Mouse (Mus musculus) forebrain, embryonic 16.5 days (tissue): ENCODE measurements at regions not wholly inside any gene's neighbourhood (a gene's known extent, or its start where the extent isn't known, plus 50 kb on each side); places are given as distances from the start of the nearest gene placed in this dataset.
A peak's percentile ranks its signal among the peaks of the same experiment; 100 is the strongest.

Experiments used
- ATAC-seq: fragments of 200-750 bp; cut with Nextera tagmentation; 2 replicates; pipeline ENCODE4 v1.8.0; 2017; ENCODE audit warnings: mild to moderate bottlenecking, moderate library complexity
- H3K27ac ChIP-seq: fragments of 300-500 bp; sonication (generic); 2 replicates; pipeline ENCODE4 v1.5.1; 2014; ENCODE audit warnings: low read length, control low read depth
- H3K27me3 ChIP-seq: fragments of 300-500 bp; sonication (generic); replicated peaks from 2 replicates; pipeline ENCODE4 v1.6.1; 2014; ENCODE audit warnings: low read length; ENCODE audit not compliant: control insufficient read depth, insufficient read depth
- H3K36me3 ChIP-seq: fragments of 300-500 bp; sonication (generic); 2 replicates; pipeline ENCODE4 v1.6.1; 2014; ENCODE audit not compliant: control insufficient read depth, insufficient read depth
- H3K4me1 ChIP-seq: fragments of 300-500 bp; sonication (generic); replicated peaks from 2 replicates; pipeline ENCODE4 v1.6.1; 2014; ENCODE audit warnings: low read length; ENCODE audit not compliant: control insufficient read depth, insufficient read depth
- H3K4me2 ChIP-seq: fragments of 300-500 bp; sonication (generic); 2 replicates; pipeline ENCODE4 v1.6.1; 2014; ENCODE audit warnings: mild to moderate bottlenecking, low read length, control low read depth
- H3K4me3 ChIP-seq: fragments of 300-500 bp; sonication (generic); replicated peaks from 2 replicates; pipeline ENCODE4 v1.5.1; 2014; ENCODE audit warnings: mild to moderate bottlenecking, low read length, control low read depth
- H3K9ac ChIP-seq: fragments of 300-500 bp; sonication (generic); replicated peaks from 2 replicates; pipeline ENCODE4 v1.6.1; 2014; ENCODE audit warnings: low read depth, low read length, control low read depth
- H3K9me3 ChIP-seq: fragments of 300-500 bp; sonication (generic); 2 replicates; pipeline ENCODE4 v1.6.1; 2016; ENCODE audit warnings: low read length; ENCODE audit not compliant: control insufficient read depth
- WGBS: fragments of 180-500 bp; shearing (Covaris S2); extraction: QIAGEN DNeasy Blood & Tissue Kit; methylation state at CpG from one replicate; pipeline ENCODE4 v1.1.7; 2014; 5-methylcytosine and 5-hydroxymethylcytosine counted together

- no peak for ATAC-seq
- WGBS = 72% methylated on average over 5 of the region's 5 CpGs
- Histone ChIP-seq H3K9me3 (no peaks in the 10 kb centered on the region), H3K9ac (no peak overlapping the region), H3K4me3 (no peak overlapping the region), H3K27me3 (no peaks in the 10 kb centered on the region), H3K4me1 (peaks cover 10% of the 10 kb centered on the region), H3K36me3 (no peaks in the 10 kb centered on the region), H3K4me2 (no peak overlapping the region), H3K27ac (no peak overlapping the region)
Observed at GRCm38 (mm10) chr16:30818541-30819120, 219.1 kb downstream of the Fam43a start.

- no peak overlapping the region for H3K9ac ChIP-seq
- H3K4me3 ChIP-seq = no peak overlapping the region
- H3K27ac ChIP-seq = no peak overlapping the region
- no peak overlapping the region for H3K4me2 ChIP-seq
- WGBS = 85% methylated on average over 4 of the region's 4 CpGs
- H3K36me3 ChIP-seq = no peaks in the 10 kb centered on the region
- ATAC-seq = no peak
- no peaks in the 10 kb centered on the region for H3K27me3 ChIP-seq
- no peaks in the 10 kb centered on the region for H3K9me3 ChIP-seq
- H3K4me1 ChIP-seq = peaks cover 10% of the 10 kb centered on the region
Observed at GRCm38 (mm10) chr16:30819342-30819741, 219.8 kb downstream of the Fam43a start.

- WGBS = 94% methylated on average over 3 of the region's 3 CpGs
- Histone ChIP-seq H3K9me3 (no peaks in the 10 kb centered on the region), H3K9ac (no peak overlapping the region)
Observed at GRCm38 (mm10) chr16:30820234-30820633, 220.7 kb downstream of the Fam43a start.

GRCm38 (mm10) chr16:30820761-30821160, 221.2 kb downstream of the Fam43a start:
- Histone ChIP-seq H3K9ac (no peak overlapping the region), H3K27me3 (no peaks in the 10 kb centered on the region), H3K4me3 (no peak overlapping the region), H3K9me3 (no peaks in the 10 kb centered on the region), H3K36me3 (no peaks in the 10 kb centered on the region), H3K4me1 (peaks cover 10% of the 10 kb centered on the region), H3K27ac (no peak overlapping the region), H3K4me2 (no peak overlapping the region)
- ATAC-seq = no peak
- 79% methylated on average over 4 of the region's 4 CpGs for WGBS

More at GRCm38 (mm10) chr16:30820234-30820633, 220.7 kb downstream of the Fam43a start:
- Histone ChIP-seq H3K4me1 (peaks cover 10% of the 10 kb centered on the region), H3K4me2 (no peak overlapping the region), H3K4me3 (no peak overlapping the region), H3K27ac (no peak overlapping the region), H3K36me3 (no peaks in the 10 kb centered on the region), H3K27me3 (no peaks in the 10 kb centered on the region)
- no peak for ATAC-seq

GRCm38 (mm10) chr16:30821191-30821910, 221.8 kb downstream of the Fam43a start:
- H3K36me3 ChIP-seq = no peaks in the 10 kb centered on the region
- no peak overlapping the region for H3K27ac ChIP-seq
- 12% methylated on average over 17 of the region's 17 CpGs for WGBS
- H3K9ac ChIP-seq = 0 out of 2 replicates have a peak overlapping the region, but pooled peaks have one; percentile 5
- no peaks in the 10 kb centered on the region for H3K27me3 ChIP-seq
- H3K4me1 ChIP-seq = peaks cover 12% of the 10 kb centered on the region
- H3K4me3 ChIP-seq = no peak overlapping the region
- H3K9me3 ChIP-seq = no peaks in the 10 kb centered on the region
- peak; percentile 67 for ATAC-seq
- H3K4me2 ChIP-seq = peak overlapping the region; percentile 33

GRCm38 (mm10) chr16:30821911-30822578, 222.5 kb downstream of the Fam43a start:
- H3K4me3 ChIP-seq = no peak overlapping the region
- no peaks in the 10 kb centered on the region for H3K9me3 ChIP-seq
- 79% methylated on average over 13 of the region's 13 CpGs for WGBS
- no peak overlapping the region for H3K27ac ChIP-seq
- H3K27me3 ChIP-seq = no peaks in the 10 kb centered on the region
- peaks cover 15% of the 10 kb centered on the region for H3K4me1 ChIP-seq
- H3K9ac ChIP-seq = no peak overlapping the region
- ATAC-seq = no peak
- no peak overlapping the region for H3K4me2 ChIP-seq
- H3K36me3 ChIP-seq = no peaks in the 10 kb centered on the region

GRCm38 (mm10) chr16:30826128-30826527, 226.6 kb downstream of the Fam43a start:
- H3K9me3 ChIP-seq = no peaks in the 10 kb centered on the region
- peak overlapping the region; percentile 73 for H3K27ac ChIP-seq
- H3K27me3 ChIP-seq = 0 out of 2 replicates have a peak, but pooled peaks cover 2% of the 10 kb centered on the region
- peaks cover 14% of the 10 kb centered on the region for H3K4me1 ChIP-seq
- no peak overlapping the region for H3K9ac ChIP-seq
- no peak overlapping the region for H3K4me3 ChIP-seq
- no peak overlapping the region for H3K4me2 ChIP-seq
- ATAC-seq = peak; percentile 75
- no peaks in the 10 kb centered on the region for H3K36me3 ChIP-seq
- 44% methylated on average over 3 of the region's 3 CpGs for WGBS

- 0 out of 2 replicates have a peak, but pooled peaks cover 2% of the 10 kb centered on the region for H3K27me3 ChIP-seq
- H3K27ac ChIP-seq = no peak overlapping the region
- no peak overlapping the region for H3K4me3 ChIP-seq
- ATAC-seq = no peak
- no peak overlapping the region for H3K4me2 ChIP-seq
- H3K4me1 ChIP-seq = peaks cover 5% of the 10 kb centered on the region
- peaks cover 4% of the 10 kb centered on the region for H3K9me3 ChIP-seq
- no peak overlapping the region for H3K9ac ChIP-seq
- no peaks in the 10 kb centered on the region for H3K36me3 ChIP-seq
- 85% methylated on average over 9 of the region's 9 CpGs for WGBS
Observed at GRCm38 (mm10) chr16:30827901-30828608, 228.5 kb downstream of the Fam43a start.

- ATAC-seq = no peak; the same call in 1 of the 2 replicates
- no peaks in the 10 kb centered on the region for H3K4me1 ChIP-seq
- peaks cover 4% of the 10 kb centered on the region for H3K9me3 ChIP-seq
- no peak overlapping the region for H3K4me2 ChIP-seq
- 16% methylated on average over 3 of the region's 3 CpGs for WGBS
- no peak overlapping the region for H3K27ac ChIP-seq
- 0 out of 2 replicates have a peak, but pooled peaks cover 2% of the 10 kb centered on the region for H3K27me3 ChIP-seq
- H3K9ac ChIP-seq = no peak overlapping the region
- H3K36me3 ChIP-seq = no peaks in the 10 kb centered on the region
- H3K4me3 ChIP-seq = no peak overlapping the region
Observed at GRCm38 (mm10) chr16:30834561-30834960, 235.0 kb downstream of the Fam43a start.
